Mouse (Mus musculus): ENCODE results near the gene Cdc42se1.

The Cdc42se1 gene

GRCm38 (mm10) chr3:95250783-95251424, 22.4 kb downstream of the Cdc42se1 start, which contains the start of gene Bnipl:
TSS of gene Bnipl (minus strand) at chr3:95251193.
- DNase-seq = no peak

GRCm38 (mm10) chr3:95256931-95257330, 28.4 kb downstream of the Cdc42se1 start:
- no peak for DNase-seq

GRCm38 (mm10) chr3:95261975-95262374, 33.4 kb downstream of the Cdc42se1 start:
- no peak for DNase-seq

- peak; percentile 69 for DNase-seq
These were observed 34.7 kb downstream of the Cdc42se1 start for GRCm38 (mm10) chr3:95263089-95263739.

GRCm38 (mm10) chr3:95264724-95265123, 36.2 kb downstream of the Cdc42se1 start:
- no peak for DNase-seq

GRCm38 (mm10) chr3:95266052-95266451, 37.5 kb downstream of the Cdc42se1 start:
- DNase-seq = no peak

GRCm38 (mm10) chr3:95267855-95268254, 39.3 kb downstream of the Cdc42se1 start:
- no peak for DNase-seq

- no peak for DNase-seq
These were observed 41.3 kb downstream of the Cdc42se1 start for GRCm38 (mm10) chr3:95269789-95270188.

GRCm38 (mm10) chr3:95270766-95271364, 42.3 kb downstream of the Cdc42se1 start:
- DNase-seq = no peak

- DNase-seq = no peak
These were observed 44.9 kb downstream of the Cdc42se1 start for GRCm38 (mm10) chr3:95273471-95273870.

- no peak for DNase-seq
These were observed 45.9 kb downstream of the Cdc42se1 start for GRCm38 (mm10) chr3:95274453-95274852.

- DNase-seq = no peak
These were observed 46.6 kb downstream of the Cdc42se1 start for GRCm38 (mm10) chr3:95275161-95275560.

GRCm38 (mm10) chr3:95276428-95276934, 47.9 kb downstream of the Cdc42se1 start:
- no peak for DNase-seq

GRCm38 (mm10) chr3:95277149-95277551, 48.6 kb downstream of the Cdc42se1 start:
- DNase-seq = no peak

- DNase-seq = peak; percentile 29
These were observed 52.2 kb downstream of the Cdc42se1 start for GRCm38 (mm10) chr3:95280747-95281146.

- DNase-seq = peak; percentile 99
These were observed 52.9 kb downstream of the Cdc42se1 start, which contains the start of the genes Mindy1 and Prune1 for GRCm38 (mm10) chr3:95281216-95282126. TSS of gene Mindy1 (plus strand) at chr3:95281345. TSS of gene Prune1 (minus strand) at chr3:95282076.

GRCm38 (mm10) chr3:95282381-95282864, 53.9 kb downstream of the Cdc42se1 start:
- DNase-seq = no peak

GRCm38 (mm10) chr3:95282865-95283588, 54.5 kb downstream of the Cdc42se1 start:
- DNase-seq = peak; percentile 74

GRCm38 (mm10) chr3:95283589-95283941, 55.0 kb downstream of the Cdc42se1 start:
- DNase-seq = no peak

- DNase-seq = no peak
These were observed 55.5 kb downstream of the Cdc42se1 start for GRCm38 (mm10) chr3:95284062-95284461.

- no peak for DNase-seq
These were observed 56.2 kb downstream of the Cdc42se1 start for GRCm38 (mm10) chr3:95284501-95285281.
